Mouse (Mus musculus) thymus, postnatal 0 days (tissue): Measurements from ENCODE around the gene Blnk. TPM values are rescaled to one million over a fixed set of nuclear protein-coding genes. Genes with fewer than 3 reads are reported as not detected.

Source experiments
- DNase-seq: peaks from one replicate; pipeline ENCODE4 v3.0.0-alpha.2; 2015; ENCODE audit warnings: low spot score
- polyA plus RNA-seq: library from polyadenylated mRNA; unstranded; fragments of >200 nt; fragmentation: Nextera tagmentation; extraction: Ambion mirVana; gene quantifications from 2 replicates; pipeline ENCODE4 v1.2.1, GENCODE M21; 2015

Gene Blnk
- polyA plus RNA-seq, result 4.7 and 5.5 TPM in 2 replicates

DNA sequence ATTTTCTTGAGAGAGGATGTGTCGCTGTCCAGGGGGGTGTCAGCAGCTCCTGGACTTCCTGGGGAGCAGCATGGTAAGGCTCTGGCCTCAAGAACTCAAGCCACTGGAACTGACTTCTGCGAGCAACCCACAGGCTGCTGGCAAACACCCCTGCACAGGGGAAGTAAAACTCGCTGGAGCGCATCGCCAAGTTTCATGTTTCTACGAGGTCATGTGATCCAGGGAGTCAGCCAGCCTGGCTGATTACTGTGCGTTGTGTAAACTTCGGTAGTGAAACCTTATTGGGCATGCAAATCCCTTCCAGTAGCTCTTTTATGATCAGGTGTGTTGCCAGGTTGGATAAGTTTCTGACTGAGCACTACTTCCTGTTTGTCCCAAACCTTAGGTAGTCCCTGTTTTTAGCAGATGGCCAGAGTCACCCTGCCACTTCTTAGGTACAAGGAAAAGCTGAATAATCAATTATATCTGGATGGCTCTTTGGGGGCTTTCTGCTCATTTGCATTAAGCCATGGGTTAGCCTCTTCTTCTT lies at the start of gene Blnk:
Blnk (minus strand) TSS at position 479 of the 529 bp plus-strand sequence.
- no peak for DNase-seq

DNA sequence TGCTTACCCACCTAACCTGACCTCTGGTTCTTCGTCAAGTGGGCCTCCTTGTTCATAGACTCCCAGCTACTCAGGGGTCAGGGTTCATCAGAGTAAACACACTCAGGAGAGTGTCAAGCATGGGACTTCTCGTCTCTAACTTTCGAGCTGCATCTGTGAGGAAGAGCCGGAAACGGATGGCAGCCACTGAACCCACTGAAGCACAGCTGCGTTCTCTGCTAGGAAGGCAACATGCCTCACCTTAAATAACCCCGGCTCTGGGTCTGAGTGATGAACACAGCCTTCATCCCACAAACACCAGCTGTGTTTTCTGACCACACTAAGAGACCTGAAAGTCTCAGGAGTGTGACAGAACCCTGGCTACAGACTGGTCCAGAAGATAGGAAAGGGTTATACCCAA lies 44.8 kb upstream of the Blnk start:
- peak; percentile 88 for DNase-seq

DNA sequence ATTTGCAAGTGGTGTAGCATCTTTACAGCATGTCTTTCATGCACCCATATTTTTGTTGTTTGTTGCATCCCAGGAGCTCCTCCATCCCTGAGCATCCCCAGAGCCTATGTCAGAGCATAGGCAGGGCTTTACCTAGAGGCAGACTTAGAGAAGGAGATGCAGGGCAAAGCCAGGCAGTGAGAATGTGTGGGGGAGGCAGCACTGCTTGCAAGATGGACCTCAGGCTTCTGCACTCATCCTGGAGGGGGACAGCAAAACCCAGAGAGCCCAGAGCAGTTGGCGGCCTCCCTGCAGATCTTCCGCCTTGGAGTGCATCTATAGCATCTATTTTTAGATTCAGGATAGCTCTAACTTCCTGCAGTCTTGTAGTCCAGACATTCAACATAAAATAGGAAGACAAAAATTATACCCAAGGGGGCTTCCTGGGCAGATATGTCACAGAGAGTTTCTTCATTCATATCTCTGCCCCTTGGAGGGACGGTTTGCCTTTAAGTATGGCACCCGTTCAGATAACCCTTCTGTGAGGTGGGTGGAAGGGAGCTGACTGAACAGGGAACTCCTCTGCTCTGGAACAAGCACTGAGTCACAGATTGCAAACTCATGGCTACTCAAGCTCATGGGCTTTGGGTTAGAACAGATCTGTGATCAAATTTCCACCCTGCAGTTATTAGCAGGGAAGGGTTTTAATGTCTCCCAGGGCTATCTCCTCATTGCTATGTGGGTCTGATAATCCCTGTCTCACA lies 41.6 kb upstream of the Blnk start:
- DNase-seq, result no peak

DNA sequence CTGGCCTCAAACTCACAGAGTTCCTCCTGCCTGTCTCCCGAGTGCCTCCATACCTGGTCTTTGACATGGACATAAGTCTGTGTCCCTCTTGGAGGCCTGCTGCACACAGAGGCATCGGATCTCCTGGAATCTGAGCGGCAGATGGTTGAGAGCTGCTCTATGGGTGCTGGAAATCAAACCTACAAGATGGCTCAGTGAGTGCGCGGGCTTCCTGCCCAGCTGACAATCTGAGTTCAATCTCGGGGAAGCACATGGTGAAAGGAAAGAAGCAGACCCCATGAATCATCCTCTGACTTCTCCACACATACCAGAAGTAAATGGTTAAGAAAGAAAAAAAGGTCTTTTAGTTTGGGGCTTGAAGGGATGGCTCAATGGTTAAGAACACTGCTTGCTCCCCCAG lies 37.5 kb upstream of the Blnk start:
- no peak for DNase-seq

DNA sequence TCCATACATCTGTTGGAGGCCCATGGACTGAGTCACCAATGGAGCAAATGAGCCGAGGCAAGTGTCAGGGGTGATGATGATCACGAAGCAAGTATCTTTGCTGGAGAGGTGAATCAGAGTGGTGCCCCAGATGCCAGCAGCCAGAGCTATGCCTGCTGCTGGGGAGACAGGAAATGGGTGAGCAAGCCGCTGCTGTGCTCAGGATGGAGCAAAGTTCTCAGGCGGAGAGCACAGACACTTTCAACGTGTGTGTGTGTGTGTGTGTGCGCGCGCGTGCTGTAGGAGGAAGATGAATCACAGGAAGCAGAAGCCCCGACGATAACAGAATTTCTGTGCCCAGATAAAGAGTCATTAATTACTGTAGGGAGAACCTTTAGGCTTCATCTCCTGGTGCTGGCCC lies 36.7 kb upstream of the Blnk start:
- peak; percentile 91 for DNase-seq

DNA sequence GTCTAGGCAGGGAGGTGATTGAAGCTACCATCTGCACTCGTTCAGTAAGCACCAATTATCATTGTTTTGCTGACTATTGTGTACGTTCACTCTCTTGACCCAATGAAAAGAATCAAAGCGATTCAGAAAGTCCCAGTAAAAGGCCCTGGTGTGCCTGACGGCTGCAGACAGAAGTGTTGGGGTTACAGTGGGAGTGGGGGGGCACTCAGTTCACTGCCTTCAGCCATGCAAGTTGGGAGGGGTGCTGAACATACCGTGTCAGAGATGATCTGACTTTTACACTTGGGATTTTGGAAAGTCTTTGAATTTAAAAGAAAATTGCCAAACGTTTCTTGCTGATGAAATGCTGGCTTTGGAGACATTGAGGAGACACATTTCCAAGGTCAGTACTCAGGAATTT lies 35.8 kb upstream of the Blnk start:
- DNase-seq, result no peak

DNA sequence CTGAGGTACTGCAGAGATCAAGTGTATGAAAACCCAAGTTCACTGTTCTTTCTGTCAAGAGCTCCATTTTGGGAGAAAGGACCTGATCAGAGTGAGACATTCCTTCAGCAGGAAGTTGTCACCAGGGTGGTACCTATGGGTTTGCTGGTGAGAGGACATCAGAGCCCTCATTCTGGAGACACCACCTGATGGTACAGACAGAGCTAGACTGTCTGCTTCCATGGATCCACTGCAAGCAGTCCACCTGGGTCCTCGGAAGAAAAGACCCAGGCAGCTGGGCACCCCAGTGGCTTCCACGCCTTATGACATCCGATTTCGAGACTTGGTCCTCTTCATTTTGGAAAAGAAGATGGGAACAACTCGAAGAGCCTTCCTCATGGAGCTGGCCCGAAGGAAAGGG lies 34.9 kb upstream of the Blnk start, which contains the start of gene Dntt:
Dntt (plus strand) TSS at position 57 of the 400 bp plus-strand sequence.
- no peak for DNase-seq

DNA sequence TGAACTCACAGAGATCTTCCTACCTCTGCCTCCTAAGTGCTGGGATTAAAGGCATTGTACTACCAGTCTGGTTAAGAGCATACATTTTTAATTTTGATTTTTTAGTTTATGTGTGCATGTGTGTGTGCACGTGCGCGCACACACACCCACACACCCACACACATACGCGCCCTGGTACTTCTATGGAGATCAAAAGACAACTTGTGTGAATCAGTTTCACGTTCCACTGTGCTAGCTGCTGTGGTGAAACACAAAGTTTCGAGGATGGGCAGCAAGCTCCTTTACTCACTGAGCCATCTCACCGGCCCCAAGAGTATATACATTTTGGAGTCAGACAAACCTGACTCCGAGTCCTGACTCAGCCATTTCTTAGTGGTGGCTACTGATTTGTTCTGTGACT lies 33.3 kb upstream of the Blnk start:
- no peak for DNase-seq

DNA sequence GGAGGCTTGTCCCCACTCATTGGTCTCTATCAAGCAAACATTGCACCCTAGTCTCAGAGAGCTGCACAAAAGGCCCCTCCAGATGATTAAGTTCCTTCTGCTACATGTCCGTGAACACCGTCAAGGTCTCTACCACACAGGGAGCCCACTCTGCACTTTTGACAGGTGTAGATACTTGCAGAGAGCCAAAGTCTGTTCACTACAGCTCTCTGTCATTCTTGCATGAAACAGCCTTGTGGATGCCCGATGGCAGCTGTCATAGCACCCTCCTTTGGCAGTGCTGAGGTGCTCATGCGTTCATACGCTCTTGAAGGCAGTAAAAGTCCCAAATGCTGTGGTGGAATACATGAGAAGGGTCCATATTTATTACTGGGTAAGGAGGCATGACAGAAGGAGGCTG lies 32.7 kb upstream of the Blnk start:
- DNase-seq, result peak; percentile 54

DNA sequence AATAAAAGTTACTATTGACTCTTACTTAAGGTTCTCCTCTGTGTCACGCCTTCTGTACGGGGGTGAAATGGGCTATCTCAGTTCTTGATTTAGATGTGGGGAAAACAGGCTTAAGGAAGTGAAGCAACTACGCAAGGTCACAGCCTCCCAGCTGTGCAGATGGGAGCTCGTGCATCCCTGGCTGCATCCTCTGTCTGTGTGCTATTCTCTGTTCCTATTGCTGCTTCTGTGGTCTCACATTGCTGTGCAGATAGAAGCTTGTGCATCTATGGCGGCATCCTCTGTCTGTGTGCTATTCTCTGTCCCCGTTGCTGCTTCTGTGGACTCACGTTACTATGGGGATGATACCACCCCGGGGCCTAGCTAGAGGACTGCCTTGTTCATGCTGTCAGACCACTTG lies 32.2 kb upstream of the Blnk start:
- DNase-seq, result peak; percentile 54

DNA sequence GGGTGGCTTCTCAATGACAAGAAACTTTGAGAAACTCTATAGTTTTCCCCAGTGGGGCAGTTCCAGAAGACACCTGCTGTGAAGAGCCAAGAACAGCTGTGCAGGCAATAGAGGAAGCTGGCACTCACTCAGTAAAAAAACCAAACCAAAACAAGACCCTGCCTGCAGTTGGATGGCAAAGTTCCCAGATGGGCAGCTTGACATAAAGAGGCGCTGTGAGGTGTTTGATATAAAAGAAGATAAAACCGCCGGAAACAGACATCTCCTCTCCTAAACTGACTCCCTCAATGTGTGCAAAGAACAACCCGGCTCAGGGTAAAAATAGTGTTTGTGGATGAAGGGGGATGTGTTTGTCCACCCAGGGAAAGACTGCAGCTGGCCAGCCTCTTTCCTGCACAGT lies 27.9 kb upstream of the Blnk start:
- peak; percentile 83 for DNase-seq

DNA sequence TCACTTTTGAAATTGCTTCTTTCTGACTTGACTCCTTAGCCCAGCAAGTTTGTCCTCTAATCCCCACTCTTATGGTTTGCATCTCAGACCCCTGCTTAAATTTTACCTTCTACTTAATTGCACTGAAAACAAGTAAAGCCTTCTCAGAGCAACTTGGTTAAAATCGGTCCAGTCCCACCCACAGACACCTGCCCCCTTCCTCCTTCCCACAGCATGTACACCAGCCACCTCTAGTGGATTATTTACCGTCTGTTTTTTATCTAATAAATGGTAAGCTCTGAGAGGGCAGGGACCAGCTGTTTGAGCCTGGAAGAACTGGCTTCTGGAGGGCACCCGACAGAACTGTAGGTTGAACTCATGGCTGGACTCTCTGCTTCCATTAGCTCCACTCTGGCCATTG lies 26.2 kb upstream of the Blnk start:
- no peak for DNase-seq

DNA sequence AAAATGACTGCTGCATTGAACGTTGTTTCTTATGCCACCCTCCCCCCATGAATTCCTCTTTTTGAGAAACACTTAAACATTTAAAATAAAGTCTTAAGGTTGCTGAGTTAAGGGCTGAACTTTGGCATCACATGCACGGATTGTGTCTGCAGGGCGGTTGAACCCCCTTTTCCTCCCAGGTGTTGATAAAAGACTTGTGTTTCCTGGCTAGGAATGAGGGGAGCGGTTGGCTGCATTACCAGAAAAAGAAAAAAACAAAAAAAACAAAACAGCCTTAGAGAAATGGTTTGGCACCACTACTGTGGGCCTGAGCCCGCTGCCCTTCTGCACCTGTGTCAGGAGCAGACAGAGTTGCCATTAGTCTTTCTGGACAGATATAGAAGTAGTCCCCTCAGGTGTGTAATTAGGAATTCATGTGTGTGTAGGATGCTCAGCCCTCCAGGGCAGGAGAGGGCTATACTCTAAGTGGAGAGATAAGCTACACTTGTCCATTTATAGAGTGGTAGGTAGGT lies 24.9 kb upstream of the Blnk start:
- peak; percentile 64 for DNase-seq

DNA sequence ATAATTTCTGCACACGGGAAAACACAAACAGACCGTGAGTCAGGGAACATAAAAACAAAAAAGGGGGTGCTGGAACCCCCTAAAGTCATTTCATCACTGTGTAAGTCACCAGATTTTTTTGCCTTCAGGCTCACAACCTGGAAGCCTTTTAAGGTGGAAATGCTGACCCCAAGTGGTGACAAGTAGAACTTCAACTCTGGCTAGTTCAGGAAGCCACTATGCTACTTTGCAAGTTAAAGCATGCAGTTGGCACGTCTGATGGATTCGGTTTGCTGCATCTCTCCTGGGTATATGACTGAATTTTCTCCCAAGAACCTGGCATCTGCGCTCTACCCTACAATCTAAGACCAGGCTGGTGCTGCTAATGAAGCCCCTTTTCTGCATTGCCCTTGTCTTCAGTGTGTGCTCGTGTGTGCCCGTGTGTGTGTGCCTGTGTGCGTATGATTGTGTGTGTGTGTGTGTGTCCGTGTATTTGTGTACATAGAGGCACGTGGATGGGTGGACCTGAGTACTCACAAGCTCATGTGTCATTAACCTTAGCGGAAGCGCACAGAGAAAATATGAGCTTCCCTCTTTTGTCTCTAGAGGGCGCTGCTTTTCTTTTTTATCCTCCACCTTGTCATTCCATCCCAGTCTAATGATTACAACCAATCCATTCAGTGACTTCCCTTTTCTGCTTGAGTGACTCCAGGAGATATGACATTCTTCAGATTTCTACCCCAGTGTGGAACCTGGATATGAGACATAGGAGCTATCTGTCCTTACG lies 21.8 kb upstream of the Blnk start:
- DNase-seq, result peak; percentile 83

DNA sequence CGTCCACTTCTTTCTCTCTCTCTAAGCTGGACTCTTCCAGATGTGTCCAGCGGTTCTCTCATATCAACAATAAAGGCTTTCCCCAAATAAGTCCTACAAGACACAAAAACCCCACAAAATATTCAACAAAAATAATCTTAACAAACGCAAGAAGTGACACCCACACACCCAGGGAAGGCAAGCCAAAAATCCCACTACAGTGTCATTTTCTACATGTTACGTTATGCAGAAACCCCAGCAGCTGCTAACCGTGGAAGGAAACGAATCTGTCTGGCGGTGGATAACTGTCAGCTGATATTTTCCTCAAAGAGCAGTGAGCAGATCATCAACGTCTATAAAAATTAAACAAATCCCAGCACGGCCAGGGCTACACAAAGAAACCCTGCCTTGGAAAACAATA lies 19.7 kb upstream of the Blnk start:
- DNase-seq, result no peak

DNA sequence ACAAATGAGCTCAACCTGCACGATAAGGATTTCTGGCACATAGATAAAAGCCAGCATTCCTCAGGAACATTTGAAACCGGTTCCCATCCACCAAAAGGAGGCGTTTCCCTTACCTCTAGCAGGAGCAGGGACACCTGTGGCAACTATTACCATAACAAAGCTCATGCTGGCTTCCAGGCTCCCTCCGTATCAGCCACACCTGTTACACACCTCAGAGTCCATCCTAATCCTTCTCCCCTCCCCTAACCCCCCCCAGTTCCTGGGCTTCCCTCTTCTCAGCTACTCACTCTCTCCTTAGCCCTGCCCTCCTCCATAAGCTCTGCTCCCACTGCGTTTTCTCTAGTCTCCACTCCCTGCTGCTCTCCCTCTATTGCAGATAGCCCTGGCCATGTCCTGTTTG lies 19.3 kb upstream of the Blnk start:
- no peak for DNase-seq

DNA sequence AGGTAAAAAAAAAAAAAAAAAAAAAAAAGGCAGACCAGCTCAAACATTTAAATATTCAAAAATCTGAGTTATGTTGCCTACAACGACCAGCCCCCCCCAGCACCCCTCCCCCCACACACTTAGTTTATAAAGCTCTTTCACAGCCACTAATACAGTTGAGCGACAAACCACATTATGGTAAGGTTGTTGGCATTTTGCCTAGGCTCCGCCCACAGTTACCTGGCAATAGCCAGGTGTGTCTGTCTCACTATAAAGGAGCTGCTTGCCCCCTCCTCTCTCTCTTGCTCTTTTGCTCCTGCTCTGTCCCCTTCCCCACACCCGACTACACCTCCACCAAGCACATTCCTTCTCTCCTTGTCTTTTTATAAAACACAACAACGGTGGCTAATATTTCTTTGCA lies 17.3 kb upstream of the Blnk start:
- DNase-seq, result no peak

DNA sequence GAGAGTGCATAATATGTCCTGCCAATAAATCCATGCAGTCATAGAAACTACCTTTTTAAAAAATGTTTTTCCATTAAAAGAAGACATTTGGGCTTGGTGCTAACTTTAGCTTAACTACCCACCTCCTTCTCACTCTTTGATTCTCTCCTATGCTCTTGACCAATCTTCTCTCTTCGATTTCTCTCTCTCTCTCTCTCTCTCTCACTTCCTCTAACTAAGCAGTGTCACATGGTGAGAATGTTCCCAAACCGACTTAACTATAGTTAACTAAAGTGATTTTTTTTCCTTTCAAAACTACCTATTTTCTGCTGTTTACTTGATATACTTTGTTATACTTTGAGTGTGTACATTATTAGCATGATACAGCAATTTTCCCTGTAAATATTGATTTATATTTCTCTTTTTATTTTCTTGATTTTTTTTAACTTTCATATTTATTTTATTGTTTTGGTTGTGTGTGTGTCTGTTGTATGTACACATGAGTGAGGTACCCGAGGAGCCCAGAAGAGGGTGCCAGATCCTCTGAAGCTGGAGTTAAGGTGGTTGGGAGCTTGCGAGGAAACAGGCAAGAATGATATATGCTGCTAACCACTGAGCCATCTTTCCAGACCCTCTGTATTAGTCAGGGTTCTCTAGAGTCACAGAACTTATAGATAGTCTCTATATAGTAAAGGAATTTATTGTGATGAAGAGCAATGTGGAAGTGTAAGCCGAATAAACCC lies 14.5 kb upstream of the Blnk start:
- no peak for DNase-seq

DNA sequence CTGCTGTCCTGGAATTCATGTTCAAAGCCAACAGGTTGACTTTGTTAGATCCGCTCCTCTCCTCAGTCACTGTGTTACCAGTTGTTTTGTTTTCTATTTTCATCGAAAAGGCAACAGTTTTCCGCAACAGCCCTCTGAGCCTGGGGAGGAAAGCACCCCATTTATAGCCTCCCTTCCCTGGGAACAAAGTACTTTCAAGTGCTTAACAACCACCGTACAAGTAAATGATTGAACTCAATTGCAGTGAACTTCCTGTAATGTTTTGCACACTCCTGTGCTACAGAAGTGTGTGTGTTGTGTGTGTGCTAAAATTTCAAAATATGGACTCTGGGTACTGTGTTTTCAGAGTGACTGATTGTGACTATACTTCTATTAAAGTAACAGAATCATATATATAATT lies 13.4 kb upstream of the Blnk start:
- no peak for DNase-seq

DNA sequence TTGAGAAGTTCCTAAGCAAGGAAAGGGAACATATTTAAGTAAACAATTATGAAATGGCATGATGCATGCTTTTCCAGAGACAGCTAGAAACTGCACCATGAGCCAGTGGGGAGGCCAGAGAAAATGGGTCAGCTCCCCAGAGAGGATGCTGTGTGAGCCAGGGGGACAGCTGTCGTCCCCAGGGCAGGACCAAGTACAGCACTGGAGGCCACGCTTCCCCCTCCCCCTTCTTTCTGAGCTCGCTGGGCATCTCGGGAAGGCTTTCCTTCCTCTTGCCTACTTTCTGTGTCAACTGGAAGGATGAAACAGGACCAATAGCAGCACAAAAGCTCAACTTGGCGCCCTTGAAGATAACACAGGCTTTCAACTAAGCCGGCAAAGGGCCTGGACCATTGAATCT lies 13.0 kb upstream of the Blnk start:
- no peak for DNase-seq

DNA sequence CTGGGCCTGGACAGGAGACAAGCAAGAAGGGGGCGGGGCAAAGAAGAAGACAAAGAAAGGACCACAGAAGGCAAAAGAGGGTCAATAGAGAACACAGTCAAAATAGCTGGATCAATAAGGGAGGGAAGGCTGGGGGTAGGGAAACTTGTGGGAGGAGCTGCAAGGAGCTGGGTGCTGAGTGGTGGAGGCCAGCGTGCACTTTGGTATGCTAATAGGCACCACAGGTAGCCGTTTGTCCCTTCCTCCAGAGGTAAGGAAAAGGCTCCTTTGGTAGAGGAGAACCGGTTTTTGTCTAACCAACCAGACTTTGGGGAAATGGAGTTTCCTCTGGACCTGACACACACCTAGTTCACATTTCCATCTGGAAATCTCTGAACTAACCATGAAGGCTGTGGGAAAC lies 12.3 kb upstream of the Blnk start:
- no peak for DNase-seq
